Mouse (Mus musculus): ENCODE data around the gene Disp3. TPM values are rescaled to one million over a fixed set of nuclear protein-coding genes. Genes with fewer than 3 reads are reported as not detected.

Gene Disp3
- total RNA-seq, 2 experiments from 2014 or later, result 0.32 TPM; not detected in 1

GRCm38 (mm10) chr4:148215264-148215900, 72.4 kb downstream of the Disp3 start:
- DNase-seq, result no peak

- no peak for DNase-seq
Measured at GRCm38 (mm10) chr4:148214460-148215136, 73.2 kb downstream of the Disp3 start.

GRCm38 (mm10) chr4:148204873-148205232, 82.9 kb downstream of the Disp3 start:
- no peak for DNase-seq

GRCm38 (mm10) chr4:148204061-148204872, 83.5 kb downstream of the Disp3 start:
- no peak for DNase-seq

- no peak for DNase-seq
Measured at GRCm38 (mm10) chr4:148203557-148203956, 84.2 kb downstream of the Disp3 start.

GRCm38 (mm10) chr4:148198721-148199120, 89.0 kb downstream of the Disp3 start:
- no peak for DNase-seq

- DNase-seq, result no peak
Measured at GRCm38 (mm10) chr4:148194400-148194799, 93.4 kb downstream of the Disp3 start.

GRCm38 (mm10) chr4:148192707-148193245, 95.0 kb downstream of the Disp3 start:
- DNase-seq, result no peak

Other genes with a start within 250 kb of the Disp3 start
- 1 to 10 TPM; 3.5 to 4.7 TPM for gene Clcn6, start 249.1 kb downstream of the Disp3 start, total RNA-seq (2021)
- 1 to 10 TPM; 6.8 to 9.4 TPM for gene Mthfr, start 248.9 kb downstream of the Disp3 start, total RNA-seq (2021)
- 10 to 100 TPM; 10.9 to 16.2 TPM for gene Agtrap, start 199.9 kb downstream of the Disp3 start, total RNA-seq (2021)
- 10 to 100 TPM; 10.2 to 11.0 TPM for gene Mad2l2, start 157.6 kb downstream of the Disp3 start, total RNA-seq (2021)
- gene Draxin, start 157.3 kb downstream of the Disp3 start, total RNA-seq (2021), result not detected
- 10 to 100 TPM; 28.8 to 29.8 TPM for gene Fbxo6, start 135.8 kb downstream of the Disp3 start, total RNA-seq (2021)
- 1 to 10 TPM; 6.4 to 7.1 TPM for gene Fbxo44, start 127.5 kb downstream of the Disp3 start, total RNA-seq (2021)
- gene Fbxo2, start 127.3 kb downstream of the Disp3 start, total RNA-seq (2021), result under 1 TPM in 1 of 2 experiments, not detected in 1; 0.28 TPM
- 10 to 100 TPM; 11.1 to 14.9 TPM for gene Ubiad1, start 156.8 kb upstream of the Disp3 start, total RNA-seq (2021)
- 10 to 100 TPM; 30.6 to 30.9 TPM for gene Mtor, start 160.6 kb upstream of the Disp3 start, total RNA-seq (2021)
- gene Angptl7, start 212.5 kb upstream of the Disp3 start, total RNA-seq (2021), result 10 to 100 TPM in 1 of 2 experiments, 1 to 10 TPM in 1; 9.4 to 22.7 TPM